Mouse (Mus musculus): ENCODE measurements around the gene Gpc1.

Gene Gpc1

GRCm38 (mm10) chr1:92879266-92879665 is 47.8 kb downstream of the Gpc1 start:
- DNase-seq (ENCODE audit: low spot score): peak; percentile 48

DNA sequence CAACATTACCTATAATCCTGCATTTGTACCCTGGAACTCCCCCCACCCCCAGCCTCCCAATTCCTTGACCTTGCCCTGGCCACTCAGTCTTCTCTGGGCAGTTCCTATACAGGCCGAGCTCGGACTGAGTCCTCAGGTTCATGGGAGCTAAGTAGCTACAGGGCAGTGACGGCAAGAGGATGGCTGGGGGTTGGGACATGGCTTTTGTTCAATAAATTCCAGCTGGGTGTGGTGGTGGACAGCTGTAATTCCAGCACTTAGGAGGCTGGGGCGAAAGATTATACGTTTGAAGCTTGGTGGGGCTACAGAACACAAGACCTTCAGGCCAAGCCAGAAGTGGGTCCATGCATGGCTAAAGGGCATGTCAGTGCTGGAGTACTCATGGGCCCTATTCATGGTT is 48.7 kb downstream of the Gpc1 start:
- DNase-seq (ENCODE audit: low spot score): no peak

DNA sequence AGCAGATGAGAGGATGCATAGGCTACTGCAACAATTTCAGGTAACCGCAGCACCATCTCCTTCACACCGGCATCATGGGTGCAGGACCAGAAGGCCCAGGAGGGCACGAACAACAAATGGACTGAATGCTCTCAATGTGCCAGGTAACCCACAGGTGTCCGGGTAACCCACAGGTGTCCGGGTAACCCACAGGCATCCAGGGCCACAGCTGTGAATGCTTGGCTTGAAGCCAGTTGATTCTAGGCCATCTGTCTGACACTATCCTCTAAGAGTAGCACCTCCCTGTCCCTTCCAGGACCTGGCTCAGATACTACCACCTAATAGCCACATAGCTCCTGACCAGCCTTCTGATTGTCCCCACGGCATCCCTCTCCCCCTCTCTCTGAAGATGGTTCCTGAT is 50.5 kb downstream of the Gpc1 start:
- DNase-seq (ENCODE audit: low spot score): no peak

DNA sequence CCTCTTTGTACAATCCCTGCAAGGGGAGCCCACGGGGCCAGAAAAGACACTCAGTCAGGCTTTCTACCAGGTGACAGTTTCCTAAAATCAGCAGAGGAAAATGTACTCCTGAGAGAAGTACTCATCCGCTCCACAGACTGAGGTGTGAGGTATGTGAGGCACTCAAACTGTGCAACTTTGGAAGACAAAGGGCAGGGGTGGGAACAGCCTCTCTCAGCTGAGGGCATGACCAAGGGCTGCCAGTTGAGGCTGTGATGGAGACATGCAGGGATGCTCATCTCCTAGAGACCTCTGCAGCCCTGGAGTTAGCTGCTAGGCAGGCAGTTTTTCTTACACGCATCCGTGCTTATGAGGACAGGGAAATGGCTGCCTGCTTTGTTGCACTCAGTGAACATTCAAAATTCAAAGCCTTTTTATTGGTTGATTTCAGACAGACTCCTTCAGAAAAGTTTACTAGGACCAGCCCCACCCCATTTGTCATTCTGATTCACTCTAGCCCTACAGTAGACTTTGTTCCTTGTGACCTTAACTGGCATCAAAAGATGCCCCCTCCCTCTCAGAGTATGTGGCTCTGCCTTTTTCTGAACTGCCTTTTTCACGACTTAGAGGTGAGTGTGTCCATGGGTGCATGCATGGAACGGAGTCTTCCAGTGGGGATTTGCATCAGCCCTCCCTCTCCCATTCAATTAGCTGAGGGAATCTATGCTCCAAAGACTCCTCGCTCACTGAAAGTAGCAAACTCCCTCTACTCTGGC is 57.6 kb downstream of the Gpc1 start:
- DNase-seq (ENCODE audit: low spot score): no peak

DNA sequence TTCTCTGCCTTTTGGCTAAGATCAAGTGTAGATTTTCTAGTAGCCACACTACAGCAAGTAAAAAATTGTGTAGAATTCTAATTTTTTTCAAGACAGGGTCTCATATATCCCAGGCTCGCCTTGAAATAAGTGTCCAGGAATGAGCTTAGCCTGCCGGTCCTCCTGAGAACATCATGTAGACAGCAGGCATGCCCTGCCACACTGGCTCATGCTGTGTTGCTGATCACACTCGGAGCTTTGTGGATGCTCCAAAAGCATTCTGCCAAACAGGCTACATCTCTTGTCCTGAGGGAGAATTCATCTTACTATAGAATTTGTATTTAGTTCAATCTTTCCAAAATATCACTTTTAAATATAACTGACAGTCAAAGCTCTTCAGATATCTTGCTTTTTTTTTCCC is 61.3 kb downstream of the Gpc1 start:
- no peak for DNase-seq (ENCODE audit: low spot score)

DNA sequence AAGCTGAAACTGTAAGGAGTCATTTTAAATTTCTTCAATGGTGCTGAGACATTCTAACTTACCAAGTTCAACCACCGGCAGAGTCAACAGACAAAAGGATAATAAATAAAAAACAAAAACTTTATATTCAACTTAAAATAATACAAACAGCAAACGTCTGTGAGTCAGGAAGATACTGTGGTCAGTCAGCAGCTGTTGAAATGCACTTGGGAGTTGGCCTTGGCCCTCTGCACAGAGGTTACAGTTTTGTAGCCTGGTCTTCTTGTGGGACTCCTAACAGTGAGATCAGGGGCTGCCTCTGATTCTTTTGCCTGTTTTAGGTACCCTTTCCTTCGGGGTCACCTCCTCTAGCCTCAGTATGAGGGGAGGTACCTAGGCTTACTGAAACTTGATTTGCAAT is 62.5 kb downstream of the Gpc1 start:
- DNase-seq (ENCODE audit: low spot score): no peak

DNA sequence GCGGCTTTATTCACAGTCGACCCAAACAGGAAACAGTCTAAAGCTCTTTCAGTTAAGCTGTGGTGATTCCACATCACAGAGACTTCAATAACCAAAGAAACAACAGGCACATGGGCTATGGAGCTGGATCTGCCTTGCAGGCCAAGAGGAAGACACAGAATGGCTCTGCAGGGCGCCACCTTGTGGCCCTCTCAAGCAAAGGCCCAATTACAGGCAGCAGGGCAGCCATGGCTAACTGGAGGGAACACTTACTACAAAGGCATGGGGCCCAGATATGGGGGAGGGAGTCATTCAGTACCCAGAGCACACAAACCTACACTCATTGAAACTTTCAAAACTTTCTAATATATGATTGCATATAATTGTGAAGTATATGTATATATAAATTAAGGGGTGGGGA is 63.6 kb downstream of the Gpc1 start:
- peak; percentile 87 for DNase-seq (ENCODE audit: low spot score)

DNA sequence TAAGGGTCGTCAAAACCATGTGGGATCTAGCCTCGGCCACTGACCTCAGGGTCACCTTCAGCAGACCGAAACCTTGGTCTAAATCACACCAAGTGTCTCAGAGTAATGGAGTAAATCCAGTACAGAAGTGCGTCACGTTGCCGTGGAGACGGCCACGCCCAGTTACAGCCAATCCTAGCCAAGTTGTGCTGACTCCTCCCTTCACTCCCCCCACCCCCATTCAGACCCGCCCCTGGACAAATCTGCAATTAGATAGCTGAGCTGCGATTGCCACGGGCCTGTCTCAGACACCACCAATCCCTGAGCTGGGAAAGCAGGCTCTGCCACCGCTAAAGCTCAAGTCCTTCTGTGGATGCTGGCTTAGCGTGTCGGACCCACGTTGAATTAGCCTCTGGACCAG is 71.3 kb downstream of the Gpc1 start, which contains the start of gene Ankmy1:
TSS of gene Ankmy1 (minus strand) at position 121 of the 400 bp plus-strand sequence.
- peak; percentile 65 for DNase-seq (ENCODE audit: low spot score)

GRCm38 (mm10) chr1:92903627-92904026 is 72.2 kb downstream of the Gpc1 start:
- DNase-seq (ENCODE audit: low spot score): no peak

DNA sequence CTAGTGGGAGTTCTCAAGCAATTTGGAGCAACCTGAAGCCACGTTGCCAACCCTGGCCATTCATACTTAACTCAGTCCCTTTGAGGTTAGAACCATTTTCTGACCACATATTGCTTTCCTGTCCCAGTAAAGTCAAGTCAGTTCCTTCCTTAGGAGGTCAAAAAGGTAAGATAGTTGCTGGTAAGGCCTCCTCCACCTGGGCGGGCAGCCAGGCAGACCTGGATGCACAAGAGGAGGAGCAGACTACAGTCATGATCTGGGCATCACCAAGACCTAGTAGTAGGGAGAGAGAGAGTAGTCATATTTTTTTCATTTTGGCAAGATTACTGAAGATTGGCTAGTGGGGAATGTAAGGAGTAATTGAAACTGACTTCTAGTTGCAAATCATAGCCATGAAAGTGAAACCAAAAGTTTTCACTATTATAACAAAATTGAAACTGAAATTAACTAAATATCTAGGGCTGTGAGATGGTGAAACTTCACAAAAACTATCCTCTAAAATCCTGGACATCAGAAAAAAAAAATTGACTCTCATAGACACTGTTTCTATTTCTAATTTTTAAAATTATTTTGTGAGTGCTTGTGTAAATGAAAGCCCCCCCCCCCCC is 74.4 kb downstream of the Gpc1 start:
- no peak for DNase-seq (ENCODE audit: low spot score)

DNA sequence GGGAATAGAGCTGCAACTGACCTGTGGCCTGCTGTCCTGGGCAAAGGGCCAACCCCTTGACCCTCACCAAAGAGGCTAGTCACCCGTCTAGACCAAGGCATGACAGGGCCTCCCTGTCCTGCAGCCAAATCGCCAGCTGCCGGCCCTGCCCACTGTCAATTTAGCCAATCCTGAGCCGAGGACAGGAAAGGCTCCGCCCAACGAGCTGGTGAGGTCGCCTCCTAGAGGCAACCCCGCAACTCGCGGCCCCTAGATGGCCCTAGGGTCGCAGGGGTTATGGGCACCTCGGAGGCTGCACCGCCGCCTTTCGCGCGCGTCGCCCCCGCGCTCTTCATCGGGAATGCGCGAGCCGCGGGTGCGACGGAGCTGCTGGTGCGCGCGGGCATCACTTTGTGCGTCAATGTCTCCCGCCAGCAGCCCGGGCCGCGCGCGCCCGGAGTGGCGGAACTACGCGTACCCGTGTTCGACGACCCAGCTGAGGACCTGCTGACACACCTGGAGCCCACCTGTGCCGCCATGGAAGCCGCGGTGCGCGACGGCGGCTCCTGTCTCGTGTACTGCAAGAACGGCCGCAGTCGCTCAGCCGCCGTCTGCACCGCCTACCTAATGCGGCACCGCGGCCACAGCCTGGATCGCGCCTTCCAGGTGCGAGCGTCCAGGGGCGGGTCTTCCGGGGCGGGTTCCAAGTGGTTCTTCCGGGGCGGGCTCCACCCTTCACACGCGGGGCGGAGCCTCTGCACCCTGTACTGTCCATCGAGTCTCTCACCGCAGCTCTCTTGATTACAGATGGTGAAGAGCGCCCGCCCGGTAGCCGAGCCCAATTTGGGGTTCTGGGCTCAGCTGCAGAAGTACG is 75.6 kb downstream of the Gpc1 start, which contains the start of gene Dusp28:
TSS of gene Dusp28 (plus strand) at position 203 of the 853 bp plus-strand sequence.
- DNase-seq (ENCODE audit: low spot score): peak; percentile 87

DNA sequence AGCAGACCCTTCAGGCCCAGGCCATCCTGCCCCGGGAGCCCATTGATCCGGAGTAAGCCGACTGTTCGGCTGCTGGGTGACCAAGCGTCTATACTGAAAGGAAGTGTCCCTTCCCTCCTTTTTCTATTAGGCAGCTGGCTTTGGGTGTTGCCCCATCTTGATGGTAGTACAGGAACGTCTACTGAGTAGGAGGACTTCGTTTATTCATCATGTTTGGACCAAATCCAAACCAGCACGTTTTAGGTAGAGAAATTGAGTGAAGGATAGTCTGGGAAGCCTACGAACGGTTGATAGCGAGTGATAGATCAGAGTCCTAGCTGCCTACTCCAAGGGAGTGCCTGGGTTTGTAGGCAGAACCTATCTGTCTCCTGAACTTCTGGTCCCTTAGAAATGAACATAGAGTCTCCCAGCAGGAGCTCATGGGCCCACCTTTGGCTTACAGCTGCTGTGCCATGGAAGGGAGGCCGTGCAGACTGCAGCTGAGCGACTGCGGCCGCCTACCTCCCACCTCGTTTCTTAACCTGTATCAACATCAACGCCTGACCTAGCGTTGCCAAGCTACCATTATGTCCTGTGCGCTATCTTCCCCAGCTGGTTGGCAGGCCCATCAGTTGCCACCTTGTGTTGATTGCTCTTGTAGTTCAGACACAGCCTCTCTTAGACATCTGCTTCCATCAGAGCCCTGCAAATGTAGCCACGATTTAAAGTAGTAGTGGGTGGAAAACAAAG is 76.4 kb downstream of the Gpc1 start:
- DNase-seq (ENCODE audit: low spot score): no peak

DNA sequence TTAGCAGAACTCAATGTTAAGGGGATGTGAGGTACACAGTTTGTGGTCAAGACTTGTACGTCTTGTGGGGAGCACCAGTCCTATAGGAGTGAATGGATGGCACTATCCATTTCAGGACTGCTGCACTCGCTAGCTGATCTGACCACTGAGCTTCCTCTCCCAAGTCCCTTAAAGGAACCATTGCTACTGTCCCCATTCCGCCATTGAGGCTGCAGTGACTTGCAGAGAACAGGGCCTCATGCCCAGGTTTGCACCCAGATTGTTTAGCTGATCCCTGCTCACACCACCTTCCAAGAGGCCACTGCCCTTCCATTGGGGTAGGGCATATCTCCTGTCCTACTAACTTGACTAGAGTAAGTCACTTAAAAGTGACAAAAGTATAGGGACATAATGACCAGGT is 77.2 kb downstream of the Gpc1 start:
- DNase-seq (ENCODE audit: low spot score): no peak

DNA sequence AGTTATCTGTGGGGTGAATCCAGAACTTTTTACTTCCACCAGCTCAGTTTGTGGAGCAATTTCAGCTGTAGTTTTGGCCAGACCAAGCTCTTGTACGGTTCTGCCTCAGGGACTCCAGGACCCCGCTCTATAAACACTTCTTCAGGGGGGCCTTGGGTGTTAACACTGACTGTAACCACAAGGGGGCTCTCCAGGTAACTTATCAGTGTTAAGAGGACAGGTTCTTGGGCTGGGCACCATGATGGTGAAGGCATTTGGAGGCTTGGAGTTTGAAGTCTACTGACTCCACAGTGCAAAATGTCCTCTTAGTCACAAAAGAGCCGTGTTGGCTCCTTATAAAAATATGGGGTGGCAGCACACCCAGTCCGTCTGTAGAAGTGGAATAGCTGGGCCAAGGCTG is 77.6 kb downstream of the Gpc1 start:
- no peak for DNase-seq (ENCODE audit: low spot score)

Measured in layer of hippocampus, adult 11-12 months (tissue).